Mouse (Mus musculus) limb, embryonic 15.5 days (tissue): ENCODE measurements around the gene Ccdc162. TPM values are rescaled to one million over a fixed set of nuclear protein-coding genes. Genes with fewer than 3 reads are reported as not detected.

Experiments used
- ATAC-seq: fragments of 200-750 bp; cut with Nextera tagmentation; 2 replicates; pipeline ENCODE4 v1.8.0; 2017; ENCODE audit warnings: low read depth, moderate TSS enrichment; ENCODE audit not compliant: insufficient number of reproducible peaks, low FRiP score, low TSS enrichment
- H3K27ac ChIP-seq: fragments of 300-500 bp; sonication (generic); 2 replicates; pipeline ENCODE4 v1.5.1; 2015; ENCODE audit warnings: moderate library complexity, mild to moderate bottlenecking, inconsistent platforms
- H3K27me3 ChIP-seq: fragments of 300-500 bp; sonication (generic); 2 replicates; pipeline ENCODE4 v1.6.1; 2015; ENCODE audit warnings: inconsistent platforms
- H3K36me3 ChIP-seq: fragments of 300-500 bp; sonication (generic); 2 replicates; pipeline ENCODE4 v1.6.1; 2015; ENCODE audit warnings: inconsistent platforms
- H3K4me1 ChIP-seq: fragments of 300-500 bp; sonication (generic); 2 replicates; pipeline ENCODE4 v1.6.1; 2015; ENCODE audit warnings: inconsistent platforms
- H3K4me2 ChIP-seq: fragments of 300-500 bp; sonication (generic); 2 replicates; pipeline ENCODE4 v1.6.1; 2015; ENCODE audit warnings: mild to moderate bottlenecking, inconsistent platforms
- H3K4me3 ChIP-seq: fragments of 300-500 bp; sonication (generic); 2 replicates; pipeline ENCODE4 v1.5.1; 2015; ENCODE audit warnings: mild to moderate bottlenecking, inconsistent platforms
- H3K9ac ChIP-seq: fragments of 300-500 bp; sonication (generic); 2 replicates; pipeline ENCODE4 v1.6.1; 2015; ENCODE audit warnings: inconsistent platforms
- H3K9me3 ChIP-seq: fragments of 300-500 bp; sonication (generic); 2 replicates; pipeline ENCODE4 v1.6.1; 2016; ENCODE audit warnings: inconsistent platforms
- WGBS: fragments of 180-500 bp; shearing (Covaris S2); methylation state at CpG from one replicate; pipeline ENCODE4 v1.1.7; 2015; 5-methylcytosine and 5-hydroxymethylcytosine counted together
- polyA plus RNA-seq: library from polyadenylated mRNA; unstranded; fragments of >200 nt; fragmentation: Nextera tagmentation; extraction: Ambion mirVana; gene quantifications from 2 replicates; pipeline ENCODE4 v1.2.1, GENCODE M21; 2015

Gene Ccdc162
- polyA plus RNA-seq, 1 experiment from 2014 or later, result 1.3 TPM

- Histone ChIP-seq H3K9ac (0 out of 2 replicates have a peak overlapping the region, but pooled peaks have one; percentile 21), H3K4me2 (peak overlapping the region; percentile 68), H3K4me1 (peaks cover 5% of the 10 kb centered on the region; the same call in 1 of the 2 replicates), H3K4me3 (peak overlapping the region; percentile 45), H3K9me3 (no peaks in the 10 kb centered on the region), H3K27ac (no peak overlapping the region), H3K36me3 (no peaks in the 10 kb centered on the region), H3K27me3 (no peaks in the 10 kb centered on the region)
- 20% methylated on average over 24 of the region's 24 CpGs for WGBS
- ATAC-seq, result no peak
Measured at GRCm38 (mm10) chr10:41689941-41690887, 26.2 kb downstream of the Ccdc162 start.

- WGBS, result 2% methylated on average over 21 of the region's 21 CpGs
- Histone ChIP-seq H3K9me3 (no peaks in the 10 kb centered on the region), H3K4me1 (peaks cover 6% of the 10 kb centered on the region), H3K4me2 (peak overlapping the region; percentile 44), H3K27ac (no peak overlapping the region), H3K9ac (no peak overlapping the region), H3K4me3 (peak overlapping the region; percentile 20), H3K36me3 (no peaks in the 10 kb centered on the region), H3K27me3 (no peaks in the 10 kb centered on the region)
- no peak for ATAC-seq
Measured at GRCm38 (mm10) chr10:41684548-41684996, 31.9 kb downstream of the Ccdc162 start.

GRCm38 (mm10) chr10:41682546-41683393 is 33.7 kb downstream of the Ccdc162 start:
- Histone ChIP-seq H3K4me1 (peaks cover 11% of the 10 kb centered on the region), H3K27ac (no peak overlapping the region), H3K36me3 (no peaks in the 10 kb centered on the region), H3K4me3 (no peak overlapping the region), H3K4me2 (no peak overlapping the region), H3K9ac (no peak overlapping the region), H3K9me3 (no peaks in the 10 kb centered on the region), H3K27me3 (no peaks in the 10 kb centered on the region)
- ATAC-seq, result peak; percentile 52; the same call in 1 of the 2 replicates
- 42% methylated on average over 16 of the region's 16 CpGs for WGBS

GRCm38 (mm10) chr10:41678746-41679360 is 37.6 kb downstream of the Ccdc162 start:
- 26% methylated on average over 18 of the region's 18 CpGs for WGBS
- Histone ChIP-seq H3K4me2 (peak overlapping the region; percentile 35), H3K9ac (no peak overlapping the region), H3K9me3 (no peaks in the 10 kb centered on the region), H3K36me3 (no peaks in the 10 kb centered on the region), H3K4me1 (peaks cover 6% of the 10 kb centered on the region; the same call in 1 of the 2 replicates), H3K4me3 (no peak overlapping the region), H3K27me3 (no peaks in the 10 kb centered on the region), H3K27ac (no peak overlapping the region)
- ATAC-seq, result peak; percentile 30; the same call in 1 of the 2 replicates

DNA sequence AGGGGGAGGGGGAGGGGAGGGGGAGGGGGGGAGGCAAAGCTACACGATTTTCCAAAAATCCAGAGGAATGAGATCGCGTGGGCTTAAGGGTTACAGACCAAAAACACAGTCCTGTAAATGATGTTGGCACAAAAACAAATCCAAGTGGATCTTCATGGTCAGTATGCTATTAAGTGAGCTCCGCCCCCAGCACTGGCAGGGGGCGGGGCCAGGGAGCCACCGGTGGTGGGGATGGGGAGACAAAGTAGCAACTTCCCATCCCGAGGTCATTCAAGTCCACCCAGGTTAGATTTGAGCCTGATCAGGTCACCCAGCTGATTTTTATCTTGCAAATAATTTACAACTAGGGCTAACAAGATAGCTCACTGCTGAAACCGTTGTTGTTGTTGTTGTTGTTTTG is 39.0 kb downstream of the Ccdc162 start:
- no peak overlapping the region for H3K27ac ChIP-seq
- no peak overlapping the region for H3K4me2 ChIP-seq
- H3K9ac ChIP-seq, result no peak overlapping the region
- peaks cover 6% of the 10 kb centered on the region; the same call in 1 of the 2 replicates for H3K4me1 ChIP-seq
- no peaks in the 10 kb centered on the region for H3K36me3 ChIP-seq
- no peaks in the 10 kb centered on the region for H3K9me3 ChIP-seq
- H3K4me3 ChIP-seq, result no peak overlapping the region
- no peaks in the 10 kb centered on the region for H3K27me3 ChIP-seq
- 55% methylated on average over 8 of the region's 8 CpGs for WGBS
- ATAC-seq, result no peak

GRCm38 (mm10) chr10:41676661-41677061 is 39.8 kb downstream of the Ccdc162 start:
- no peak overlapping the region for H3K27ac ChIP-seq
- WGBS, result 69% methylated on average over 6 of the region's 6 CpGs
- peaks cover 6% of the 10 kb centered on the region; the same call in 1 of the 2 replicates for H3K4me1 ChIP-seq

GRCm38 (mm10) chr10:41675842-41676571 is 40.4 kb downstream of the Ccdc162 start:
- no peak overlapping the region for H3K27ac ChIP-seq
- ATAC-seq, result no peak
- WGBS, result 81% methylated on average over 6 of the region's 6 CpGs

More at GRCm38 (mm10) chr10:41676661-41677061, 39.8 kb downstream of the Ccdc162 start:
- H3K4me3 ChIP-seq, result no peak overlapping the region
- no peak overlapping the region for H3K9ac ChIP-seq
- H3K36me3 ChIP-seq, result no peaks in the 10 kb centered on the region
- no peak for ATAC-seq
- no peaks in the 10 kb centered on the region for H3K27me3 ChIP-seq
- no peaks in the 10 kb centered on the region for H3K9me3 ChIP-seq
- H3K4me2 ChIP-seq, result no peak overlapping the region

DNA sequence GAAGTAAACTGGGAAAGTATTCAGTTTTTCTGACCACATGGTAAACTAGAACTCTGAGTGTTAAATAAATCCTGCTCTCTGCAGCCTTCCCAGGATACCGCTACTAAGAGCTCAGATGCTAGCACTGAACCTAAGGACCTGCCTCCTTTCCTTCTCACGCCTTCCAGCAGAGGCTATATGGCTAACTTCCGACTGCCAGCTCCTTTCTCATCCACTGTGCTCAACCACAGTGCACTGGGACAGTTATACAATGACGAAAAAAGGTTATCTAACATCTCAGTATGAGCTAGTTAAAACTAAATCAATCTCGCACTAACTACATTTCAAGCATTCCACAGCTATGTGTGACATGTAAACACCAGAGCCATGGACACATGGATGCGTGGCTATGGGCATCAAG is 41.2 kb downstream of the Ccdc162 start:
- Histone ChIP-seq H3K9ac (no peak overlapping the region), H3K4me2 (no peak overlapping the region), H3K4me1 (peaks cover 6% of the 10 kb centered on the region; the same call in 1 of the 2 replicates), H3K27me3 (no peaks in the 10 kb centered on the region), H3K27ac (no peak overlapping the region), H3K9me3 (no peaks in the 10 kb centered on the region), H3K36me3 (no peaks in the 10 kb centered on the region), H3K4me3 (no peak overlapping the region)
- 56% methylated on average over 6 of the region's 6 CpGs for WGBS
- ATAC-seq, result no peak

More at GRCm38 (mm10) chr10:41675842-41676571, 40.4 kb downstream of the Ccdc162 start:
- H3K9ac ChIP-seq, result no peak overlapping the region
- no peaks in the 10 kb centered on the region for H3K27me3 ChIP-seq
- peaks cover 6% of the 10 kb centered on the region; the same call in 1 of the 2 replicates for H3K4me1 ChIP-seq
- H3K9me3 ChIP-seq, result no peaks in the 10 kb centered on the region
- H3K4me2 ChIP-seq, result no peak overlapping the region
- H3K36me3 ChIP-seq, result no peaks in the 10 kb centered on the region
- no peak overlapping the region for H3K4me3 ChIP-seq

- 75% methylated on average over 3 of the region's 3 CpGs for WGBS
Measured at GRCm38 (mm10) chr10:41674362-41674761, 42.1 kb downstream of the Ccdc162 start.

DNA sequence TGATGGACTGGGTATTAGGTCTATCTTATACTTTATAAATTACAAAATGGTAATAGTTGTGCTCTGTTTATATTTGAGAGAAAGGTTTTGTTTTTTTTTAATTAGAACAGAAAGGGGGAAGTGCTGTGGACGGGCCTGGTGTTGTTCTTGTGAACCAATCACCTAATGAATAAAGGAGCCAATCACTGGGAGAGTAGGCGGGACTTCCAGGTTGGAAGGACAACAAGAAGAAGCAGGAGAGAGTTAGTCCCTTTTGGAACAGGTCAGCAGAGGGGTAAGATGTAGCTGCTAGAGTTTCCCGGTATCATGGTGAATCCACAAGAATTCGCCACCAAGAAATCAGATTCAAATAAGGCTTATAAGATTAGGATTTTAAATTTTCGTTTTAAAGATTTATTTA is 46.2 kb downstream of the Ccdc162 start:
- ATAC-seq, result no peak

More at GRCm38 (mm10) chr10:41674362-41674761, 42.1 kb downstream of the Ccdc162 start:
- no peak overlapping the region for H3K4me2 ChIP-seq
- no peaks in the 10 kb centered on the region for H3K36me3 ChIP-seq
- no peak for ATAC-seq
- no peak overlapping the region for H3K4me3 ChIP-seq
- no peak overlapping the region for H3K27ac ChIP-seq
- peaks cover 6% of the 10 kb centered on the region; the same call in 1 of the 2 replicates for H3K4me1 ChIP-seq
- H3K27me3 ChIP-seq, result no peaks in the 10 kb centered on the region
- no peaks in the 10 kb centered on the region for H3K9me3 ChIP-seq
- no peak overlapping the region for H3K9ac ChIP-seq

DNA sequence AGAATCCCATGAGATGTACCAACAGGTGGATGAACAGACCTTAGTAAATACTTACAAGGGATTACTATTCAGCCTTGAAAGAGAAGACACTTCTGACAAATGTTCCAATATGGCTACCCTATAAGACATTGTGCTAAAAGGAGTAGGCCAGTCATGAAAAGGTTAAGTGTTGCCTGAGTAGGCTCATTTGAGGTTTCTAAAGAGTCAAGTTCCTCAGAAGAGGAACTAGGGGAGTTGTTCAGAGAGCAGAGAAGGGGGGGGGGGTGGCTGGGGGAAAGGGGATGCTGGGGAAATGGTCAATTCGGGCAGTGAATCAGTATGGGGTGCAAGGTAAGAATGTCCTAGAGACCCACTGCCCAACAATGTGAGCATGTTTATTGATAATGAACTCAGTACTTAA is 50.9 kb downstream of the Ccdc162 start:
- Histone ChIP-seq H3K9ac (no peak overlapping the region), H3K36me3 (no peaks in the 10 kb centered on the region), H3K9me3 (no peaks in the 10 kb centered on the region), H3K27ac (no peak overlapping the region), H3K4me3 (no peak overlapping the region), H3K27me3 (no peaks in the 10 kb centered on the region), H3K4me1 (no peaks in the 10 kb centered on the region), H3K4me2 (no peak overlapping the region)
- 88% methylated on average over 1 of the region's 1 CpGs for WGBS
- no peak for ATAC-seq

More for the DNA sequence above, 46.2 kb downstream of the Ccdc162 start:
- Histone ChIP-seq H3K36me3 (no peaks in the 10 kb centered on the region), H3K27me3 (no peaks in the 10 kb centered on the region), H3K9ac (no peak overlapping the region), H3K4me1 (no peaks in the 10 kb centered on the region), H3K4me3 (no peak overlapping the region), H3K9me3 (no peaks in the 10 kb centered on the region), H3K4me2 (no peak overlapping the region), H3K27ac (no peak overlapping the region)
- WGBS, result 79% methylated on average over 5 of the region's 5 CpGs
